Mouse (Mus musculus): ENCODE measurements around the gene Wdr53. TPM values are rescaled to one million over a fixed set of nuclear protein-coding genes. Genes with fewer than 3 reads are reported as not detected.
"Not testable (repeated sequence)": the region's sequence is repeated elsewhere in the genome, so short reads cannot be mapped to it uniquely, and the experiment has no call there.

The Wdr53 gene
- total RNA-seq, 2 experiments from 2014 or later, result 6.1 to 7.3 TPM

GRCm38 (mm10) chr16:32278396-32278795, 31.4 kb downstream of the Wdr53 start:
- no peak for DNase-seq

- no peak for DNase-seq
Measured at GRCm38 (mm10) chr16:32280211-32280610, 33.2 kb downstream of the Wdr53 start.

- DNase-seq, result no peak
Measured at GRCm38 (mm10) chr16:32282608-32283007, 35.6 kb downstream of the Wdr53 start.

- DNase-seq, result no peak
Measured at GRCm38 (mm10) chr16:32291821-32292220, 44.8 kb downstream of the Wdr53 start.

GRCm38 (mm10) chr16:32299617-32300016, 52.6 kb downstream of the Wdr53 start:
- not testable (repeated sequence) for DNase-seq

- DNase-seq, result no peak
Measured at GRCm38 (mm10) chr16:32303046-32303445, 56.0 kb downstream of the Wdr53 start.

GRCm38 (mm10) chr16:32303886-32304285, 56.9 kb downstream of the Wdr53 start:
- DNase-seq, result no peak

Small RNAs within 50 kb of the gene (microRNA-seq; reads per million reads assigned to microRNA genes)
- 0 reads per million in 2 experiments for gene Mir1946a

Other genes starting within 250 kb of the Wdr53 start
- 10 to 100 TPM; 13.8 to 17.0 TPM for gene Senp5, start 243.9 kb upstream of the Wdr53 start, total RNA-seq (2021)
- gene Pak2, start 167.9 kb upstream of the Wdr53 start, total RNA-seq (2021), result 10 to 100 TPM; 22.7 to 26.7 TPM
- 10 to 100 TPM; 15.9 to 16.1 TPM for gene Pigx, start 147.5 kb upstream of the Wdr53 start, total RNA-seq (2021)
- gene Cep19, start 147.4 kb upstream of the Wdr53 start, total RNA-seq (2021), result 1 to 10 TPM; 6.3 to 7.3 TPM
- 1 to 10 TPM; 7.4 to 9.0 TPM for gene Nrros, start 81.6 kb upstream of the Wdr53 start, total RNA-seq (2021)
- under 1 TPM in 1 of 2 experiments, not detected in 1; 0.47 TPM for gene Bex6, start 67.4 kb upstream of the Wdr53 start, total RNA-seq (2021)
- 10 to 100 TPM; 11.2 to 11.6 TPM for gene Fbxo45, start 69 bp upstream of the Wdr53 start, total RNA-seq (2021)
- 10 to 100 TPM; 13.1 to 18.3 TPM for gene Smco1, start 24.2 kb downstream of the Wdr53 start, total RNA-seq (2021)
- 10 to 100 TPM; 11.6 to 13.4 TPM for gene Rnf168, start 30.2 kb downstream of the Wdr53 start, total RNA-seq (2021)
- 10 to 100 TPM; 25.3 to 31.1 TPM for gene Ubxn7, start 85.0 kb downstream of the Wdr53 start, total RNA-seq (2021)
- gene Tm4sf19, start 153.3 kb downstream of the Wdr53 start, total RNA-seq (2021), result 1 to 10 TPM in 1 of 2 experiments, not detected in 1; 1.2 TPM
- 1 to 10 TPM; 4.7 to 5.6 TPM for gene Tctex1d2, start 172.5 kb downstream of the Wdr53 start, total RNA-seq (2021)
- gene Pcyt1a, start 183.7 kb downstream of the Wdr53 start, total RNA-seq (2021), result 10 to 100 TPM; 66.5 to 68.7 TPM
- gene Slc51a, start 240.7 kb downstream of the Wdr53 start, total RNA-seq (2021), result not detected
- gene Zdhhc19, start 249.0 kb downstream of the Wdr53 start, total RNA-seq (2021), result not detected